Mouse (Mus musculus) lung, embryonic 16.5 days (tissue): ENCODE results near the gene Aktip. TPM values are rescaled to one million over a fixed set of nuclear protein-coding genes. Genes with fewer than 3 reads are reported as not detected.

ENCODE experiments used
- polyA plus RNA-seq: library from polyadenylated mRNA; unstranded; fragments of >200 nt; fragmentation: Nextera tagmentation; extraction: Ambion mirVana; gene quantifications from 2 replicates; pipeline ENCODE4 v1.2.1, GENCODE M21; 2015

The Aktip gene
- polyA plus RNA-seq, 1 experiment from 2014 or later, result 76.9 TPM

Other genes starting within 250 kb of the Aktip start
- gene Rbl2, start 129.9 kb downstream of the Aktip start, polyA plus RNA-seq, result 20.8 TPM in 2 replicates
- gene Rpgrip1l, start 113.3 kb upstream of the Aktip start, polyA plus RNA-seq, result 11.0 and 12.9 TPM in 2 replicates
- gene Fto, start 113.5 kb upstream of the Aktip start, polyA plus RNA-seq, result 89.2 and 97.2 TPM in 2 replicates